Mouse (Mus musculus) heart, adult 2 months (tissue): ENCODE data around the gene Mllt11. TPM values are rescaled to one million over a fixed set of nuclear protein-coding genes. Genes with fewer than 3 reads are reported as not detected.
"Not testable (repeated sequence)": the region's sequence is repeated elsewhere in the genome, so short reads cannot be mapped to it uniquely, and the experiment has no call there.

Experiments
- DNase-seq, 2 experiments: peaks; one replicate each; pipeline ENCODE4 v3.0.0; 2021
- H3K27ac ChIP-seq: fragments of 200-600 bp; 2 replicates; pipeline ENCODE4 v1.8.1; 2022
- H3K27me3 ChIP-seq: fragments of 200-500 bp; 2 replicates; pipeline ENCODE4 v1.6.1; 2012; ENCODE audit warnings: mild to moderate bottlenecking, low read length, inconsistent platforms, mixed read lengths; ENCODE audit not compliant: control insufficient read depth, insufficient read depth
- H3K36me3 ChIP-seq: fragments of 200-500 bp; 2 replicates; pipeline ENCODE4 v1.6.1; 2012; ENCODE audit warnings: low read length, inconsistent platforms; ENCODE audit not compliant: control insufficient read depth, insufficient read depth
- H3K4me1 ChIP-seq: fragments of 200-500 bp; 2 replicates; pipeline ENCODE4 v1.6.1; 2011; ENCODE audit warnings: low read length; ENCODE audit not compliant: control insufficient read depth, insufficient read depth
- H3K4me3 ChIP-seq: fragments of 200-600 bp; 2 replicates; pipeline ENCODE4 v1.8.1; 2022
- H3K79me2 ChIP-seq: fragments of 200-500 bp; replicated peaks from 2 replicates; pipeline ENCODE4 v1.6.1; 2012; ENCODE audit warnings: mild to moderate bottlenecking, inconsistent platforms, low read length, moderate library complexity, mixed read lengths; ENCODE audit not compliant: control insufficient read depth, insufficient read depth
- H3K9ac ChIP-seq: fragments of 200-500 bp; 2 replicates; pipeline ENCODE4 v1.6.1; 2012; ENCODE audit warnings: low read depth, mild to moderate bottlenecking, control low read depth, inconsistent platforms, low read length, mixed read lengths
- CTCF ChIP-seq: fragments of 200-600 bp; IDR thresholded peaks from 2 replicates; pipeline ENCODE4 v1.8.1; 2022; ENCODE audit warnings: antibody characterized with exemption, mild to moderate bottlenecking, moderate library complexity
- EP300 ChIP-seq: fragments of 200-500 bp; IDR thresholded peaks from 2 replicates; pipeline ENCODE4 v1.6.1; 2011; ENCODE audit warnings: low read depth, low read length, control low read depth; ENCODE audit not compliant: insufficient read depth
- POLR2A ChIP-seq: fragments of 200-500 bp; IDR thresholded peaks from 2 replicates; pipeline ENCODE4 v1.6.1; 2011; ENCODE audit warnings: mild to moderate bottlenecking, low read depth, low read length, control low read depth; ENCODE audit not compliant: insufficient read depth
- WGBS: fragments of 180-500 bp; shearing (Covaris S2); methylation state at CpG from one replicate; pipeline ENCODE4 v1.1.7; 2018; 5-methylcytosine and 5-hydroxymethylcytosine counted together
- intact Hi-C: fragments of 180-260 bp; cut with DNase I; formaldehyde crosslinking; loops from one replicate; pipeline ENCODE4 v1.15.1; 2025
- polyA plus RNA-seq: library from polyadenylated mRNA; depleted of rRNA; stranded (reverse); fragments of >200 nt; gene quantifications from 2 replicates; pipeline ENCODE4 v1.2.3, GENCODE M21; 2012
- total RNA-seq, 2 experiments: library from RNA; stranded (reverse); gene quantifications; 2 replicates each; pipeline ENCODE4 v1.2.3; 2021

Mllt11 gene
- total and polyA plus RNA-seq, 3 experiments: 5.6 to 13.7 (median 6.9) TPM

DNA sequence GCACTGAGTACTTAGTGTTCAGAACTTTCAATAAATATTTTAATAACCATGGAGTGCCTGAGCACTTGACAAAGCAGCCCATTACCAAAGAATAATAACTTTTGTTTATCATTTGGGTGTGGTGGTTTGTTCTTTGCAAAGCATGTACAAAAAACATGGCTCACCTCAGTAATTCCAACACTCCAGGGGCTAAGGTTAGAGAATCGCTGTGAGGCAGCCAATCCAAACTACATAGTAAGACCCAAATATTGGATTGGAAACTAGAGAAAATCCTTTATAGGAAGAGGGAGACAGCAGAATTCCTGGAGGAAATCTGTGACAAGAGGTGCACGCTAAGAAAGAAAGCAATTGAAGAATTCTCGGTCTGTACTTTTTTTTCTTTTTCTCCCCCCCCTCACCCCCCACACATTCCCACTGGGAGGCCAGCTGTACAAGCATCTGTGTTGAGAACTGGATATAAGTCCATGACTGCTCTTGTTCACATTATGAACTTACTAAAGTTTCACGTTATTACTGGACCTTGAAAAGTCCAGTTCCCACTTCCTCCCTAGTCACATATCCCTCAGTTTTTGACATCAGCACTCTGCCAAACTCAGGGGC is 15.2 kb downstream of the Mllt11 start:
- intact Hi-C loops: loop anchor here (1.0 to 5.0 kb wide), 4 partner anchors 12 to 74 kb away; partner anchors contain the start of genes Cdc42se1, Mindy1, Prune1 and Tnfaip8l2
- WGBS: 9% methylated on average over 4 of the region's 4 CpGs

DNA sequence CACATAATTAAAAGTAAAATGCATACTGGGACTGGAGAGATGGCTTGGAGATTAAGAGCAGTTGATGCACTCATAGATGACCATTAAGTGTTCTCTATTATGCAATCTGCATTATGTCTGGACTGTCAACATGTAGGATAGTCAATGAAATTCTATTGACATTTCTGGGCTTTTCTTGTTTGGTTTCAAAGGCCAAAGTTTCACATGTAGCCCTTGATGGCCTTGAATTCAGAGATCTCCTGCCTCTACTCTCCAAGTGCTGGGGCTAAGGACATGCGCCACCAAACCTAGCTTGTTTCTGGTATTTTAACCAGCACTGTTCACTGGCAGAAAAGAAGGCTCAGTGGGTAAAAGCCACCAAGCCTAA is 18.4 kb downstream of the Mllt11 start:
- H3K9ac ChIP-seq: no peak overlapping the region
- TF ChIP-seq EP300: no peak
- TF ChIP-seq POLR2A: no peak
- 100% methylated on average over 1 of the region's 1 CpGs for WGBS

More for the DNA sequence above, 15.2 kb downstream of the Mllt11 start:
- no peak for TF ChIP-seq CTCF
- no peak for TF ChIP-seq POLR2A
- TF ChIP-seq EP300: no peak
- Histone ChIP-seq H3K4me1 (no peaks in the 10 kb centered on the region), H3K27me3 (no peaks in the 10 kb centered on the region), H3K9ac (peak overlapping the region; percentile 82), H3K4me3 (peak overlapping the region; percentile 90), H3K27ac (peak overlapping the region; percentile 99), H3K36me3 (peaks cover 2% of the 10 kb centered on the region), H3K79me2 (no peaks in the 10 kb centered on the region)
- no peak for DNase-seq

DNA sequence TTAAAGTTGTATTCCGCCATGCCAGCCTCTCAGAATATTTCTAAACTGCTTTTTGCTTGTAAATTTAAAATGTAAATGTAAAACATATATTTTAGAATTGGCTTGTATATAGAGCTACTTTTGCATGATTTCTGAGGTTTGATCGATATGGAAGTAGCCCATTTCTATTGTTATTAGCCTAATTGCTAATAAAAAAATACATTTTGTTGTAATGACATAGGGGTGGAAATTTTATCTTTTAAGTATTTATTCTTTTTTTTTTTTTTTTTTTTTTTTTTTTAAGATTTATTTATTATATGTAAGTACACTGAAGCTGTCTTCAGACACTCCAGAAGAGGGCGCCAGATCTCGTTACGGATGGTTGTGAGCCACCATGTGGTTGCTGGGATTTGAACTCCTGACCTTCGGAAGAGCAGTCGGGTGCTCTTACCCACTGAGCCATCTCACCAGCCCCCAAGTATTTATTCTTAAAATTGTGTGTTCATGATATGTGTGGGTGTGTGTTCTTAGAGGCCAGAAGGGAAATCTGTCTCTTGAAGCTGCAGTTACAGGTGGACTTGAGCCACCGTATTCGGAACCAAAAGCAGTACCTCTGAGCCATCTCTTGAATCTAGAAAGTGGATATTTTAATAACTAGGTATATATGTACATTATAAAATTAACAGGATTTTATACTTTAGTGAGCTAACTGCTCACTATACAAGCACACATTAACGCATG is 18.9 kb downstream of the Mllt11 start:
- H3K79me2 ChIP-seq, H3K9ac ChIP-seq, DNase-seq, intact Hi-C loops, H3K4me3 ChIP-seq, H3K4me1 ChIP-seq, H3K36me3 ChIP-seq, H3K27ac ChIP-seq, H3K27me3 ChIP-seq: not testable (repeated sequence)
- 93% methylated on average over 9 of the region's 10 CpGs for WGBS
- peak; percentile 22 for TF ChIP-seq CTCF

More for the DNA sequence above, 18.4 kb downstream of the Mllt11 start:
- Histone ChIP-seq H3K27ac (no peak overlapping the region), H3K4me1 (no peaks in the 10 kb centered on the region), H3K36me3 (peaks cover 2% of the 10 kb centered on the region), H3K27me3 (no peaks in the 10 kb centered on the region), H3K79me2 (no peaks in the 10 kb centered on the region), H3K4me3 (no peak overlapping the region)
- DNase-seq: no peak
- intact Hi-C loops: no loop called here

DNA sequence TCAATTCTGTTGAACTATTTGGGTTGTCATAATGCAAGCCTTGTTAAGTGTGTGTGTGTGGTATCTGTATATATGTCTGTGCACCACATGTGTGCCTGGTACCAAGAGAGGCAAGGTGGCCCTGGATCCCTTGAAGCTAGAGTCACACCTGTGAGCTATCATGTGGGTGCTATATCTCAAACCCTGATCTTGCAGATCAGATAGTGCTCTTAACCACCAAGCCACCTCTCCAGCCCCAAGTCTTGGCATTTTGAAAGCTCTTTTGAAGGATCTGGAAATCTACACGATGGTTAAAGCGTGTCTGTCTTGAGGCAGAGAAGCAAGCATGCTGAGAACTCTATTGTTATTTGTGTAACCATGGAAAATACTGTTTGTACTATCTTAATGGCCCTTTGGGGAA is 21.4 kb downstream of the Mllt11 start:
- H3K4me1 ChIP-seq: no peaks in the 10 kb centered on the region
- H3K79me2 ChIP-seq: no peaks in the 10 kb centered on the region
- H3K27me3 ChIP-seq: no peaks in the 10 kb centered on the region
- no peak overlapping the region for H3K27ac ChIP-seq
- 64% methylated on average over 2 of the region's 2 CpGs for WGBS
- intact Hi-C loops: no loop called here
- H3K4me3 ChIP-seq: no peak overlapping the region
- no peaks in the 10 kb centered on the region; the same call in 1 of the 2 replicates for H3K36me3 ChIP-seq
- DNase-seq: no peak
- TF ChIP-seq EP300: no peak
- TF ChIP-seq CTCF: no peak
- no peak for TF ChIP-seq POLR2A
- no peak overlapping the region for H3K9ac ChIP-seq

DNA sequence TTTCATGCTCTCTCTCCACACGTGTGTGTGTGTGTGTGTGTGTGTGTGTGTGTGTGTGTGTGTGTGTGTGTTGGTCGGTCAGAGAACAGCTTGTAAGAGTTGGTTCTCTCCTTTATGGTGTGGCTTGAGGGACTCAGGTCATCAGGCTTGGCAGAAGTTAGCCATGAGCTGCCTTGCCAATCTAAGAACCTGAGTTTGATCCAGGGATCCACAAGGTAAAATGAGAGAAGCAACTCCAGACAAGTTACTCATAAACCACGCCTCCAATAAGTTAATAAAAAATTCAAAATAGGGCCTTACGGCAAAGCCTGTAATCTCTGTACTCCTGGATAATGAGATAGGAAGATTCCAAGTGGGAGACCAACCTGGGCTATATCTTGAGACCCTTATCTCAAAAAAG is 23.7 kb downstream of the Mllt11 start:
- 81% methylated on average over 4 of the region's 4 CpGs for WGBS
- intact Hi-C loops: no loop called here

DNA sequence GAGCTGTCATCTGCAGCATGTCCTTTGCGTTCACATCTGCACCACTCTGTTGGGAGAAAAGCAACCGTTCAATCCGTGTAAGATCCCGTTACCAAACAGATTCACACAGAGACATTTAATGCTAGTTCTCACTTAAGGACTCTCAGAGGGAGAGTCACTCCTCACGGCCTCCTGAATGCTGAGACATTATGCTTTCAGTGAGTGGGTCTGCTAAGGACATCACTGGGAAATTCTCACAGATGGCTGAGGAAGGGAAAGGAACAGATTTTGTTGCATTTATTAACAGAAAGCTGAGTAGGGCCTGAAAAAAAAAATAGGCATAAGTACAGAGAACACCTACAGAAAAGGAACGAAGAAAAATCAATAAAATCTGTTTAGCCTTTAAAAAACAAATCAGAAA is 28.1 kb downstream of the Mllt11 start:
- H3K27ac ChIP-seq: no peak overlapping the region
- H3K27me3 ChIP-seq: no peaks in the 10 kb centered on the region
- no peak overlapping the region for H3K9ac ChIP-seq
- intact Hi-C loops: no loop called here
- H3K4me3 ChIP-seq: no peak overlapping the region
- WGBS: 89% methylated on average over 6 of the region's 6 CpGs
- no peaks in the 10 kb centered on the region for H3K4me1 ChIP-seq
- H3K36me3 ChIP-seq: no peaks in the 10 kb centered on the region; the same call in none of the 2 replicates
- no peak for TF ChIP-seq POLR2A
- TF ChIP-seq CTCF: no peak
- TF ChIP-seq EP300: no peak
- no peak for DNase-seq
- H3K79me2 ChIP-seq: no peaks in the 10 kb centered on the region

More for the DNA sequence above, 23.7 kb downstream of the Mllt11 start:
- Histone ChIP-seq H3K4me3 (no peak overlapping the region), H3K79me2 (no peaks in the 10 kb centered on the region), H3K4me1 (no peaks in the 10 kb centered on the region), H3K27ac (no peak overlapping the region), H3K36me3 (no peaks in the 10 kb centered on the region), H3K27me3 (no peaks in the 10 kb centered on the region), H3K9ac (no peak overlapping the region)
- no peak for DNase-seq
- TF ChIP-seq POLR2A: no peak
- no peak for TF ChIP-seq EP300
- no peak for TF ChIP-seq CTCF
